Mouse (Mus musculus): ENCODE data around the gene Fam204a. TPM values are rescaled to one million over a fixed set of nuclear protein-coding genes. Genes with fewer than 3 reads are reported as not detected.
A peak's percentile ranks its signal among the peaks of the same experiment; 100 is the strongest.

Fam204a gene
- 10 to 100 TPM; 29.7 to 32.5 TPM for total RNA-seq (2021)

DNA sequence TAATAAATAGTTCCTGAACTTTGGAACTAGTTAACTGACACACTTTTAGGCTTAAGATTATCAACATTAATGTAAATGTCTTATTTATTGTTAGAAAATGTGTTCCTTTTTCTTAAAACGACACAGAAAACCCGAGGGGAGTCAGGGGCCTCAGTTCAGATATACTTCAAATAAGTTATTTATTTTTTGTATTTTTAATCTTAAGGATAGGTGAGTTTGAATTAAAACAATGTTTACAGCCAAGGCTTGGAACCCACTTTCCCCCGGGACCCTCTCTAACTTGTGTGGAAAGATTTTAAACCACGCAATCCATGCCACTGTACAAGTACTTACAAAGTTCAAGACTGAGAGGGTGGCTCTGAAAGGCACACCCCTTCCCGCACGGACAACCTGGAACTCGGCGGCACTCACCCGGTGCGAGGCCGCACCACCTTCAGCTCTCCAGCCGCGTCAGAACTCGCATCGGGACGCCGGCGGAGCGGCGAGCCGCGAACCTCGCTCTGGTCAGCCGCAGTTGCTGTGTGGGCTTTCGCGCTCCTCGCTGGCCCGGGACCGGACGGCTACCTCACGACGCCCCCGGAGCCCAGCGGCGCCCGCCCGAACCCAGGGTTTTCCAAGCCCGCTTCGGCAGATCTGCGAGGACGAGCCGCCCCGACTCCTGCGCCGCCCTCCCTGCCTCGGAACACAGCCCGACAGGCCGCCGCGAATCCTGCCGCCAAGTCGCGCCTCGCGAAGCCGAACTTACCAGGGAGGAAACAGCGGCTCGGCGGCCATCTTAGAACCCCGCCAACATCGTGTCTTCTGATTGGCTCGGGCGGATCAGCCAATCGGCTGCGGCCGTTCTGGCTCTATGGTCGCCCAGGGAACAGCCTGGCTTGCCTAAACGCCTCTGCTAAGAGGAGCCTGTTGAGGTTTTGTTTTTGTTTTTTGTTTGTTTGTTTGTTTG lies at the start of gene Fam204a:
Gene Fam204a, minus strand, starts transcription at position 803 of the 946 bp plus-strand sequence.
- peak; percentile 94 to 95 for DNase-seq (ENCODE audit: extremely low spot score in 1 of 2, low spot score in 1 of 2)

DNA sequence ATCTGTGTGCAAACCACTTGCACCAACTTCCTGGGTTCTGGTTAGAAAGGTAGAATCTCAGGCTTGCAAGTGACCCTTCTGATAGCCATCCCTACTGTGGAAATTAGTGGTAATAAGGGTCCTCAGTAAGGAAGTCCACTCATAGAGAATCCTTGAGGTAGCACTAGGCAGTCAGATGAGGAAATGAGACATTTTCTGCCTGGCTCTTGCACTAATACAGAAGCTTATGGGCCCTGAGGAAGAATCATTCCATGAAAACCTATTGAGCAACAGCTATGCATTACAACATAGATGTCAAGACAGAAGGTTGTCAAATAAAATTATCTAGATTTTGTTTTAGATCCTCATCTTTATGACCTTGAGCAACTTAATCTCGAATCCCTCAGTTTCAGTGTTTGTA lies 39.3 kb upstream of the Fam204a start:
- DNase-seq (ENCODE audit: extremely low spot score in 1 of 2, low spot score in 1 of 2): no peak

DNA sequence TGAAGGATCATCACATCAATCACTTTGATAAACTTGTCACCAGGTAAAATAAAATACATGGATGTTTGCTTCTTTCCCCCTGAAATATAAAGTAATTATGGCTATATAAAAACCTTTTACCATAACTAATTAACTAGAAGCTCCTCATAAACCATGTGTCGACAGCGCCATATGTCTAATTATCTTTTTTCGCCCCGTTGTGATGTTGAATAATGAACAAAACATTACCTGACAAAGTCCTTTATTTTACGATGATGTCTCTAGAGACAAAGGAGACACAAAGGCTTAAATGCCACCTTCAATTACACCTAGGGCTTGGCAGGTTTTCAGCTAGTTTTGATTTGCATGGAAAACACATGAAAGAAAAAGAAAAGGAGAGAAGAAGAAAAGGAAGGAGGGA lies 34.2 kb upstream of the Fam204a start:
- DNase-seq (ENCODE audit: extremely low spot score in 1 of 2, low spot score in 1 of 2): no peak

- DNase-seq (ENCODE audit: extremely low spot score in 1 of 2, low spot score in 1 of 2): no peak
Observed at GRCm38 (mm10) chr19:60252021-60252420, 25.5 kb upstream of the Fam204a start.

- DNase-seq (ENCODE audit: extremely low spot score in 1 of 2, low spot score in 1 of 2): no peak
Observed at GRCm38 (mm10) chr19:60251197-60251596, 24.7 kb upstream of the Fam204a start.

DNA sequence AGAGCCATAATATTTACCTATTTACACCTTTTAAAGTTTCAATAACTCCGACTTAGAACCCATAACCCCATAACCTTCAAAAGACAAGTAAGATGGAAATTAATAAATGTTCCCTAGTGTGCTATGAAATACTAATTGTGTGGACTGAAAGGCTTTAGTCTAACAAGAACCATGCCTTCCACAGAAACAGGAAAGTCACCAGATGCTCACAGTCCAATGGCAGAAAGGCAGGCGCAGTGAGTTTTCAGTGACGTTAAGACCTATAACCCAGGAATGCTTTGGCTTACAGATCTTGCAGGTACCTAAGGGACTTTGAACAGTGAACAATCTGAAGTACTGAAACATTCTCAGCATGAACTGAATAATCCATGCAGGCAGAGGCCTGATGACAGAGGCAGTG lies 18.7 kb upstream of the Fam204a start:
- no peak for DNase-seq (ENCODE audit: extremely low spot score in 1 of 2, low spot score in 1 of 2)

DNA sequence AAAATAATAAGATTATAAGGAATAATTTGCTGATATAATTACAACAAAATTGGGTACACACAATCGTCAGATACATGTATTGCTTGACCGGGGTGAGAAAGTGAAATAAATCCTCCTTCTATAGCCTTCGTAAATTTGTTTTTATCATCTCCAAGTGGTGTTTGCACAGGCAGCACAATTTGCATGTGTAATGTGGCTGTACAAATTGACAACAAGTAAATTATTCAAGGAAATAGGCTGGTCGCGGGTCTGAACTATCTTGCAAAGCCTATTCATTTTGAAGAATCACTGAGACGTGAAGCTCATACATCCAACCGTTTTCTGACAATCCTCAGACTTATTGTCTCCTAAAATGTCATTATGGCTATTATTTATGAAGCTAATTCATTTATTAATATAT lies 16.1 kb upstream of the Fam204a start:
- DNase-seq (ENCODE audit: extremely low spot score in 1 of 2, low spot score in 1 of 2): no peak

GRCm38 (mm10) chr19:60241916-60242602 lies 15.6 kb upstream of the Fam204a start:
- DNase-seq (ENCODE audit: extremely low spot score in 1 of 2, low spot score in 1 of 2): no peak

DNA sequence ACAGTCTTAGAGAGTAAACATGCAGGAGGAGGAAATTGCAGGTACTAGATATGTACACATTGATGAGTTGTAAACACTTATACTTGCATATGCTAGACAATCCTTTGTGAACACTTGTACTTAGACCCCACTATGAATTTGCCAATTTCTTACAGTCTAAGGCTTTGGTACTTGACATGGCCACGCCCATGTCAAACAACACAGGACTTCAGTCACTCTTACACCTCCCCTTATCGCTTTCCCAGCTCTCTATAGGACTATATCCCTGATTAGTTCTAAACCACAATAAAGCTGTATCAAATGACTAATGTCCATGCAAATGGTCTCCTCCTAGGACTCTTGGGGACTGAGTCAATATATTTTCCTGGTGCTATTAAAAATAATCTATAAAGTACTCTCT lies 5.0 kb upstream of the Fam204a start:
- DNase-seq (ENCODE audit: extremely low spot score in 1 of 2, low spot score in 1 of 2): no peak

DNA sequence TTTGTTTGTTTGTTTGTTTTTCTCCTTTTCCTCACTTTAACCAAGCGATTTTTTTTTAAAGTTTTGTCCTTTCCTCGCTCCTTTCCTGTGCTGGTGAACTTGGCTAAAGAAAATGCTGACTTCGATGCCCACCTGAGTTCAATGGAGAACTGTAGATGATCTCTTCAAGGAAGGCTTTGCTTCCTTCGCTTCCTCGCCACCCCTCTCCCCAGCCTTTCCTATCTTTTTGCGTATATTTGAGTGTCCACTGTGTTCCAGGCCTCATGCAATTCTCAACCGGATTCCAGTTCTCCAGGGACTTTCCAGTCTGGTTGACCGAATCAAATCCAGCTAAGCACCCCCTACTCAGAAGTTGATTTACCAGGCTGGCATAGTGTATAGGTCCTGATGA lies 339 bp upstream of the Fam204a start:
- DNase-seq (ENCODE audit: extremely low spot score in 1 of 2, low spot score in 1 of 2): peak; percentile 5 to 10

DNA sequence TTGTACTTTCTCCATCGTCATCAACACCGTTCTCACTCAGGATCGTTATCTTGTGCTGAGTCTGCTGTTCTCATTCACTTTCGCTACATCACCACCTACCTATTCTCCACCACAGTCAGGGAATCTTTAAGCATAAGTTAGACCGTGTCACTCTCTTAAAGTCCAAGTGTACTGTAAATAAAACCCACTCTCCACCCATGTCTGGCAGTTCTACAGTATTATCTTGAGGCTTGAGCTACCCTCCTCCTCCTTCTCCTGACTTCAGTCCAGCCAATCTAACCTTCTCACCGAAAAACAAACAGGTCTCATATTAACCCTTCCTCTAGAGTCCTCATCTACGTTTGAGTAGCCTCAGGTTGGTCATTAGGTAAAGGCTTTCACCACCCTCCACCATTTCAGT lies 7.1 kb downstream of the Fam204a start:
- DNase-seq (ENCODE audit: extremely low spot score in 1 of 2, low spot score in 1 of 2): no peak

GRCm38 (mm10) chr19:60217985-60218384 lies 8.5 kb downstream of the Fam204a start:
- DNase-seq (ENCODE audit: extremely low spot score in 1 of 2, low spot score in 1 of 2): no peak

DNA sequence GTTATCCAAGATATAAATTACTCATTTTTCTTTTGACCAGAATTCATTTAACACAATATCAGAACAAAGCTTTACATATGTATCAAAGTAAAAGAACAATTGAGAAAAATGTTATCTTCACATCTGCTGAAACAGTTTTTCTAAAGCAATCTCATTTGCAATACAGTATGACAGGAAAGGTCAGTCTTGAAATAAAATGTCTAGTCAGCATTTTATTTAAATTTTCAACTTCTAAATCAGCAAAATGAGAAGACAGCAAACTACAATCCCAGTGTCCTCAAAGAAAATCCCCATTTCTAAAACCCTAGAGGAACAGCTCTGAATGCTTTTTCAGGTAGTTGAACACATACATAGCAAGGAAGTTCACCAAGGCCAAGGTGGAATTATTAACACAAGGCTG lies 18.3 kb downstream of the Fam204a start:
- DNase-seq (ENCODE audit: extremely low spot score in 1 of 2, low spot score in 1 of 2): no peak

GRCm38 (mm10) chr19:60204176-60204575 lies 22.3 kb downstream of the Fam204a start:
- no peak for DNase-seq (ENCODE audit: extremely low spot score in 1 of 2, low spot score in 1 of 2)

GRCm38 (mm10) chr19:60200294-60200693 lies 26.2 kb downstream of the Fam204a start:
- no peak for DNase-seq (ENCODE audit: extremely low spot score in 1 of 2, low spot score in 1 of 2)

- no peak for DNase-seq (ENCODE audit: extremely low spot score in 1 of 2, low spot score in 1 of 2)
Observed at GRCm38 (mm10) chr19:60199152-60199551, 27.3 kb downstream of the Fam204a start.

DNA sequence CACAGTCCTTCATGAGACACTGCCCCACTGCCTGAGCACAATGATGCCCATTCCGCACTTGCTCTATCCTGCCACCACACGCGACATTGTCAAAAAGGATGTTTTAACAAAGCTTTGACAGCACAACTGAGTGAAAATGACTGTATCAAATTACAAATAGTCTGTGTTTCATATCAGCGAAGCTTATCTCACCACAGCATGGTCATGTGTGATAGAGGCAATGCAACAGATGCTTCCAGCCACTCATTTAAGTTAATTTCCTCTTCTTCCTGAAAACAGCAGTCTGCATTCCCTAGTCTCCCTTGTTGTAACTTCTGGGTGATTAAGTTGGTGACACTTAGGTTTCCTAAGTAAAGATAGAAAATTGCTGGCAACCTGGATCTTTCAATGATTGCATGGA lies 33.7 kb downstream of the Fam204a start:
- no peak for DNase-seq (ENCODE audit: extremely low spot score in 1 of 2, low spot score in 1 of 2)

DNA sequence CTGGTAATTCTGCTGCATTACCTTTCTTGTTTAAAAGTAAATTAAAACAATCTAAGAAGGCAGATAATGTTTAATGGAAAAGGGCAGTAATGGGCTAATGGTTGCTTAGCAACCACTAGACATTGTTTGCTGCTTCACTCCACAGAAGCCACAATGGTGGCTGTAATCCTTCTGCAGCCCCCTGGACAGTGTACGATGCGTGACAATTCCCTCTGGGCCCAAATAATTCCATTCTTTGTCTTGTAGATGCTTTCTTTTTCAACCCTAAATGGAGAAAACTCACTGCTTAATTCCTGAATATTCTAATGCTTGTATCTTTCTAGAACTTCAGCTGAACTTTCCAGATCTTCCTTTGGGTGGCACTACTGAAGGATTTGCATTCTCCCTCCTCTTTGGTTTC lies 37.3 kb downstream of the Fam204a start:
- no peak for DNase-seq (ENCODE audit: extremely low spot score in 1 of 2, low spot score in 1 of 2)

DNA sequence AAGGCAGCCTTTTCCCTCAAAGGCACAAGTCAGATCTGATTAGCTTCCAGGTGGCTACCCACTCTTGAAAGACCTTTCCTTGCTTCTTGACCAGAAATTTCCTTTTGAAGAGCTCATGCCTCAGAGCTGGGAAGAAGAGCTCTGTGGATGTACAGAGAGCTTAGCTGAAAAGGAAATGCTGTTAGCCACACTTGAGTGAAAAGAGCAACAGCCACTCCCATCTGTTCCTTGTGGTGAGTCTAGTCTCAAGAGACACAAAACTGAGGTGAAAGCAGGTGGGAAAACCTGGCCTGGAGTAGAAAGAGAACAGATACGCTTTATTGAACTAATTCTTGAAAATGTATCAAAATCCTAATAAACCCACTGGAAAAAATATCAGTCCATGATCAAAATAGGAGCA lies 43.6 kb downstream of the Fam204a start:
- no peak for DNase-seq (ENCODE audit: extremely low spot score in 1 of 2, low spot score in 1 of 2)

- DNase-seq (ENCODE audit: extremely low spot score in 1 of 2, low spot score in 1 of 2): no peak
Observed at GRCm38 (mm10) chr19:60182171-60182570, 44.3 kb downstream of the Fam204a start.

DNA sequence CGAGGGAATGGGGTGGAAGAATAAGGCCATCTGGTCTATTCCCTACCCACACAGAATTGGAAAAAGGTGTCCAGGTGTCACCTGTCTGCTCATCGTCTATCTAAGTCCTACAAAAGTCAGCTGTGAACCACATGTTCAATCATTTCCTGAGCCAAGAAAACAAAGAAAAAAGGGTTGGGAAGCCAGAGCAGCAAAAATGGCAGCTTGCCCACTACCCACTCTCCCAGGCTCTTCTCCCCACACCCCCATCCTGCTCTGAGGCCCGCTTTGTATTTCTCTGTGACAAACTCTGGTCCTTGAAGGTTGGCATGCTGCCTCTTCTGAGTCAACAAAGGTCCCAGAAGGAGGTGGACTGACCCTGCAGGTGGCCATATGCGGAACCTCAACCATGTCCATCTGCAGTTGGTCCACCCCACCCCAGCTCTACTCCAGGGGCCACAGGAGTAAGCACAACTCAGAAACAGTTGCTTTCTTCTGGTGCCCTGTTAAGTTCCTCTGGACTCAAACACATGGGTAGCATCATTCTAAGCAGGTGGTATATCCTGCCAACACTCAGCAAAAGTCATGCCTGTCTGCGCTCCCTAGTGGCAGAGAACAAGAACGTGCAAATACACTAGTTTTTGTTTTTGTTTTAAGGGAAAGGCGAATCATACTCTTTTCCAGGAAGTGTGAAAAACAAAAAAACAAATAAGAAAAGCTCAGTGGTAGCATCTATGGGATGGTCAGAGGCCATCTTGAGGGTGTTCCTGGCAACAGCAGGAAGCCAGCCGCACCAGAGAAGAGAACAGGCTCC lies 47.5 kb downstream of the Fam204a start:
- peak in 1 of 2 experiments; percentile 11 for DNase-seq (ENCODE audit: extremely low spot score in 1 of 2, low spot score in 1 of 2)
